Mouse (Mus musculus) lung, postnatal 0 days (tissue): ENCODE data around the gene Cdc42.

Experiments
- CTCF ChIP-seq: IDR thresholded peaks from 2 replicates; pipeline ENCODE4 v1.5.1; 2016; ENCODE audit warnings: antibody characterized with exemption, mild to moderate bottlenecking
- EP300 ChIP-seq: IDR thresholded peaks from 2 replicates; pipeline ENCODE4 v1.6.1; 2016; ENCODE audit warnings: antibody characterized with exemption, mild to moderate bottlenecking, control low read depth

GRCm38 (mm10) chr4:137365356-137366062, 8.0 kb upstream of the Cdc42 start:
- TF ChIP-seq EP300 = no peak
- TF ChIP-seq CTCF = no peak
